Mouse (Mus musculus): ENCODE data around the gene Pld2.

GRCm38 (mm10) chr11:70583775-70584174, 43.9 kb downstream of the Pld2 start:
- TF ChIP-seq POLR2A (IDR thresholded peaks at IDR 0.05; ENCODE audit: insufficient read length, low read depth), result no peak
- TF ChIP-seq TCF3 (IDR thresholded peaks at IDR 0.05; ENCODE audit: insufficient read length, low read depth), result no peak
- no peak for TF ChIP-seq MYOD1 (IDR thresholded peaks at IDR 0.05; ENCODE audit: control insufficient read depth in 1 of 3, insufficient read length in 2 of 3, low read depth in 2 of 3)
- TF ChIP-seq MAX (IDR thresholded peaks at IDR 0.05; ENCODE audit: low read depth), result no peak
- no peak for TF ChIP-seq E2F4 (IDR thresholded peaks at IDR 0.05; ENCODE audit: insufficient read depth)
- TF ChIP-seq SRF (IDR thresholded peaks at IDR 0.05; ENCODE audit: control insufficient read depth, insufficient read length, low read depth), result no peak
- TF ChIP-seq CEBPB (IDR thresholded peaks at IDR 0.05; ENCODE audit: insufficient read depth, poor library complexity, severe bottlenecking), result no peak
- TF ChIP-seq POLR2AphosphoS2 (IDR thresholded peaks at IDR 0.05; ENCODE audit: insufficient read length, low read depth), result no peak
- TF ChIP-seq TCF12 (IDR thresholded peaks at IDR 0.05; ENCODE audit: insufficient read depth, poor library complexity, severe bottlenecking), result no peak
- no peak for TF ChIP-seq MYOG (IDR thresholded peaks at IDR 0.05; ENCODE audit: control insufficient read depth in 1 of 3, insufficient read depth in 1 of 3, insufficient read length in 2 of 3, low read depth in 2 of 3)
- no peak for TF ChIP-seq USF1 (IDR thresholded peaks at IDR 0.05; ENCODE audit: low read depth)

All from myocyte (in vitro differentiated cells).